Mouse (Mus musculus) brain, embryonic 14.5 days (tissue): ENCODE measurements at regions not wholly inside any gene's neighbourhood (a gene's known extent, or its start where the extent isn't known, plus 50 kb on each side); places are given as distances from the start of the nearest gene placed in this dataset.

Experiments
- CTCF ChIP-seq: fragments of 200-500 bp; IDR thresholded peaks from 2 replicates; pipeline ENCODE4 v1.5.1; 2012; ENCODE audit warnings: inconsistent platforms, mild to moderate bottlenecking, moderate library complexity, borderline replicate concordance; ENCODE audit not compliant: insufficient read depth, insufficient read length; ENCODE audit errors: extremely low read depth
- POLR2A ChIP-seq: fragments of 200-500 bp; IDR thresholded peaks from 2 replicates; pipeline ENCODE4 v1.6.1; 2012; ENCODE audit warnings: mild to moderate bottlenecking, inconsistent platforms, borderline replicate concordance; ENCODE audit not compliant: poor library complexity, insufficient read depth, insufficient read length, severe bottlenecking; ENCODE audit errors: extremely low read depth

GRCm38 (mm10) chr11:13724375-13724774 lies 874.7 kb upstream of the Pom121l12 start:
- TF ChIP-seq CTCF (no peak), POLR2A (no peak)
